Mouse (Mus musculus) duodenum, adult 2 months (tissue): ENCODE measurements around the gene Olfr319. TPM values are rescaled to one million over a fixed set of nuclear protein-coding genes. Genes with fewer than 3 reads are reported as not detected.

Experiments used
- polyA plus RNA-seq: library from polyadenylated mRNA; depleted of rRNA; stranded (reverse); fragments of >200 nt; gene quantifications from 2 replicates; pipeline ENCODE4 v1.2.3, GENCODE M21; 2012; ENCODE audit warnings: low replicate concordance; rRNA removed

Olfr319 gene
- polyA plus RNA-seq: not detected in 2 replicates

DNA sequence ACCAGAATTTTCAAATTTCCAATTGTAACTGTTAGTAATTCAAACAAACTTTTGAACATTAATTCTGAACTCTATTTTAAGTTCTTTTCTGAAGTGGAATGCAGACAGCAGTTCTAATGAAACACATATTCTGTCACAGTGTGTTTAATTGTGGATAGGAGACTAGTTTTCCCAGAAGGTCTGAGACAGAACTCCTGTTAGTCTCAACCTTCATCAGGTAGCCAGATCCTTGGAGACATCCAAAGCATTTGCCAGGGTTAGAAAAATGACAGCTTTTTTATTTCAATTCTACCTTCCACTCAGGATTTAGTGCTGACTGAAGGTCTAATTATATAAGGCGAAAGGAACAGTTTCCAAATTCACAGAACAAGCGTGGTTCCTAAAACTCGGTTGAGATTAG lies at the start of gene Olfr319:
Gene Olfr319, plus strand, starts transcription at position 301 of the 400 bp plus-strand sequence.

DNA sequence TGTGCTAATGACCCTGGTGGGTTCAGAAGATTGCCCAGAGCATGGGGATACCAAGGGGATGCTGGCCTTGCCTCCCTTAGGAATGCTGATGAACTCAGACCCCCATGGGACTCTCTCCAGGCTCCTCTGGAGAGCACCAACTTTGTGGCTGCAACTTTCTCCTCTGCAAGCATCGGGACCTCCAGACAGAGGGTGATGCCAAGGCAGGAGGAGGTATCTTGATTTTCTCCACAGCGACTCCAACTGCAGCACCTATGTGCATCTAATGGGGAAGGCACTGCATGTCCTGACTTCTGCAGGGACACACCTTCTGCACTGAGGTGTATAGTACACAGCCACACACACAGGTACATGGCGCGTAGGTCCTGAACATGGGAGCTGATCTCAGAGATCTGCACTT lies 40.4 kb upstream of the Olfr319 start, which contains the start of gene Olfr322:
Gene Olfr322, plus strand, starts transcription at position 187 of the 400 bp plus-strand sequence.

DNA sequence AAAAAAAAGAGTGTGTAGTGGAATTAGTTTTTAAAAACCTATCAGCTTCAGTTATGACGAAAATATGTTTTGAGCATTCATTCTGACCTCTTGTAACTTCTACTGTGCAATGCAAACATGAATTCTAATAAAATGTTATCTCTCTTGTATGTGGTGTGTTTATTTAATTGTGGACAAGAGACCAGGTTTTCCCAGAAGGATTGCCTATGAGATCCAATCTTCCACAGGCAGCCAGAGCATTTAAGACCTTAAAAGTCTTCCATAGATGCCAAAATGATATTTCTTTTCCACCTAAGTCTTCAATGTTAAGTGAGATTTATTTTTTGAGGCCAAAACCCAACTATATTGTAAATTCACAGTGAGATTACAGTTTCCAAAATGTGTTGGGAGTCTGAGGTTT lies 18.2 kb upstream of the Olfr319 start, which contains the start of gene Olfr320:
Gene Olfr320, plus strand, starts transcription at position 301 of the 400 bp plus-strand sequence.

DNA sequence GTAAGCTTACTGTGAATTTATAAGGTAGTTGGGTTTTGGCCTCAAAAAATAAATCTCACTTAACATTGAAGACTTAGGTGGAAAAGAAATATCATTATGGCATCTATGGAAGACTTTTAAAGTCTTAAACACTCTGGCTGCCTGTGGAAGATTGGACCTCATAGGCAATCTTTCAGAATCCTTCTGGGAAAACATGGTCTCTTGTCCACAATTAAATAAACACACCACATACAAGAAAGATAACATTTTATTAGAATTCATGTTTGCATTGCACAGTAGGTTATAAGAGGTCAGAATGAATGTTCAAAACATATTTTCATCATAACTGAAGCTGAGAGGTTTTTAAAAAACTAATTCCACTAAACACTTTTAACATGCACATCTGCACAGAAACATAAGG lies 25.0 kb downstream of the Olfr319 start, which contains the start of gene Olfr318:
Gene Olfr318, minus strand, starts transcription at position 101 of the 400 bp plus-strand sequence.

DNA sequence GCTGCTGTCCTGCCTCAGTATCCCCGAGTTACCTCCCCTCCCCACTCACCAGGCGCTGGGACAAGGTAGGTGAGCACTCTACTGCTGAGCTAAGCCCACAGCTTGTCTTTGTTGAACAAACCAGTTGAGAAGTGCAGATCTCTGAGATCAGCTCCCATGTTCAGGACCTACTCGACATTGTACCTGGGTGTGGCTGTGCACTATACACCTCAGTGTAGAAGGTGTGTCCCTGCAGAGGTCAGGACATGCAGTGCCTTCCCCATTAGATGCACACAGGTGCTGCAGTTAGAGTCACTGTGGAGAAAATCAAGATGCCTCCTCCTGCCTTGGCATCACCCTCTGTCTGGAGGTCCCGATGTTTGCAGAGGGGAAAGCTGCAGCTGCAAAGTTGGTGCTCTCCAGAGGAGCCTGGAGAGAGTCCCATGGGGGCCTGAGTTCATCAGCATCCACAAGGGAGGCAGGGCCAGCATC lies 39.9 kb downstream of the Olfr319 start, which contains the start of gene Olfr317:
Gene Olfr317, minus strand, starts transcription at position 421 of the 471 bp plus-strand sequence.

DNA sequence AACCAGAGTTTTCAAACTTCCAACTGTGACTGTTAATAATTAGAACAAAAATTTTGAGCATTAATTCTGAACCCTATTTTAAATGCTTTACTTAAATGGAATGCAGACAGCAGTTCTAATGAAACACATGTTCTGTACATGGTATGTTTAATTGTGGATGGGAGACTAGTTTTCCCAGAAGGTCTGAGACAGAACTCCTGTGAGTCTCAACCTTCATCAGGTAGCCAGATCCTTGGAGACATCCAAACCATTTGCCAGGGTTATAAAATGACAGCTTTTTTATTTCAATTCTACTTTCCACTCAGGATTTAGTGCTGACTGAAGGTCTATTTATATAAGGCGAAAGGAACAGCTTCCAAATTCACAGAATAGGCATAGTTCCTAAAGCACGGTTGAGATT lies 53.5 kb downstream of the Olfr319 start, which contains the start of gene Olfr316:
Gene Olfr316, plus strand, starts transcription at position 301 of the 400 bp plus-strand sequence.

Other genes starting within 250 kb of the Olfr319 start
- not detected in 2 replicates for gene Lypd9, start 246.2 kb upstream of the Olfr319 start, polyA plus RNA-seq
- not detected in 2 replicates for gene Olfr30, start 236.9 kb upstream of the Olfr319 start, polyA plus RNA-seq
- gene Olfr332, start 206.6 kb upstream of the Olfr319 start, polyA plus RNA-seq: not detected in 2 replicates
- gene Olfr331, start 196.6 kb upstream of the Olfr319 start, polyA plus RNA-seq: not detected in 2 replicates
- not detected in 2 replicates for gene Olfr330, start 164.3 kb upstream of the Olfr319 start, polyA plus RNA-seq
- not detected in 2 replicates for gene Olfr329-ps, start 152.7 kb upstream of the Olfr319 start, polyA plus RNA-seq
- gene Olfr328, start 143.5 kb upstream of the Olfr319 start, polyA plus RNA-seq: not detected in 2 replicates
- gene Olfr224, start 128.6 kb upstream of the Olfr319 start, polyA plus RNA-seq: not detected in 2 replicates
- gene Olfr325, start 121.4 kb upstream of the Olfr319 start, polyA plus RNA-seq: not detected in 2 replicates
- gene Olfr324, start 104.0 kb upstream of the Olfr319 start, polyA plus RNA-seq: not detected in 2 replicates
- 22.8 and 126 TPM in 2 replicates for gene 2210407C18Rik, start 83.1 kb upstream of the Olfr319 start, polyA plus RNA-seq
- gene Olfr323, start 68.7 kb upstream of the Olfr319 start, polyA plus RNA-seq: 0.78 TPM in 1 of 2 replicates, not detected in the other
- gene Trim58, start 58.7 kb upstream of the Olfr319 start, polyA plus RNA-seq: 0.06 TPM in 1 of 2 replicates, not detected in the other
- gene Olfr322, start 40.4 kb upstream of the Olfr319 start, polyA plus RNA-seq: not detected in 2 replicates
- not detected in 2 replicates for gene Olfr320, start 18.1 kb upstream of the Olfr319 start, polyA plus RNA-seq
- gene Olfr318, start 24.9 kb downstream of the Olfr319 start, polyA plus RNA-seq: not detected in 2 replicates
- not detected in 2 replicates for gene Olfr317, start 40.0 kb downstream of the Olfr319 start, polyA plus RNA-seq
- not detected in 2 replicates for gene Olfr316, start 53.6 kb downstream of the Olfr319 start, polyA plus RNA-seq
- not detected in 2 replicates for gene Olfr315, start 74.0 kb downstream of the Olfr319 start, polyA plus RNA-seq
- not detected in 2 replicates for gene Olfr314, start 83.8 kb downstream of the Olfr319 start, polyA plus RNA-seq
- gene Fam183b, start 102.8 kb downstream of the Olfr319 start, polyA plus RNA-seq: 0.39 and 2.2 TPM in 2 replicates
- not detected in 2 replicates for gene Olfr313, start 115.8 kb downstream of the Olfr319 start, polyA plus RNA-seq
- not detected in 2 replicates for gene Olfr312, start 130.1 kb downstream of the Olfr319 start, polyA plus RNA-seq
- not detected in 2 replicates for gene Olfr311, start 140.1 kb downstream of the Olfr319 start, polyA plus RNA-seq
- gene Gm12258, start 148.0 kb downstream of the Olfr319 start, polyA plus RNA-seq: 0.24 and 0.98 TPM in 2 replicates
- gene 2810021J22Rik, start 168.1 kb downstream of the Olfr319 start, polyA plus RNA-seq: 0.36 and 0.91 TPM in 2 replicates
- 0.06 and 0.07 TPM in 2 replicates for gene Zfp39, start 205.1 kb downstream of the Olfr319 start, polyA plus RNA-seq
- not detected in 2 replicates for gene Btnl10, start 218.7 kb downstream of the Olfr319 start, polyA plus RNA-seq
- gene Rnf187, start 239.8 kb downstream of the Olfr319 start, polyA plus RNA-seq: 171 and 270 TPM in 2 replicates
- 1.5 and 3.2 TPM in 2 replicates for gene Hist3h2ba, start 249.8 kb downstream of the Olfr319 start, polyA plus RNA-seq